Mouse (Mus musculus) macrophage (primary cell): ENCODE results near the gene Fermt1. TPM values are rescaled to one million over a fixed set of nuclear protein-coding genes. Genes with fewer than 3 reads are reported as not detected.

Experiments used
- H3K27ac ChIP-seq: fragments of 350-480 bp; formaldehyde crosslinking; 2 replicates; pipeline ENCODE4 v1.9.0; 2021
- H3K36me3 ChIP-seq: fragments of 350-480 bp; formaldehyde crosslinking; 2 replicates; pipeline ENCODE4 v1.9.0; 2021; ENCODE audit errors: inconsistent target
- H3K4me3 ChIP-seq: fragments of 350-480 bp; formaldehyde crosslinking; 2 replicates; pipeline ENCODE4 v1.9.0; 2021; ENCODE audit errors: inconsistent target
- H3K79me2 ChIP-seq: fragments of 350-480 bp; formaldehyde crosslinking; 2 replicates; pipeline ENCODE4 v1.9.0; 2021; ENCODE audit errors: inconsistent target
- WGBS: methylation state at CpG from one replicate; pipeline ENCODE4 v1.1.7; 2026; ENCODE audit warnings: inconsistent platforms; ENCODE audit not compliant: missing documents; 5-methylcytosine and 5-hydroxymethylcytosine counted together
- polyA plus RNA-seq: library from polyadenylated mRNA; stranded (reverse); fragments of 250-400 nt; gene quantifications from 3 replicates; pipeline ENCODE4 v1.2.4, GENCODE M21; 2018; ENCODE audit warnings: inconsistent platforms

Fermt1 gene
- polyA plus RNA-seq, 1 experiment from 2014 or later = not detected

- H3K27ac ChIP-seq = no peak overlapping the region
- no peak overlapping the region for H3K4me3 ChIP-seq
- H3K36me3 ChIP-seq = no peaks in the 10 kb centered on the region
- WGBS = 97% methylated on average over 4 of the region's 4 CpGs
- no peaks in the 10 kb centered on the region for H3K79me2 ChIP-seq
These were observed 11.0 kb downstream of the Fermt1 start for GRCm38 (mm10) chr2:132934711-132935110.

- H3K27ac ChIP-seq = no peak overlapping the region
- H3K79me2 ChIP-seq = no peaks in the 10 kb centered on the region
- H3K36me3 ChIP-seq = no peaks in the 10 kb centered on the region
- 67% methylated on average over 2 of the region's 2 CpGs for WGBS
- no peak overlapping the region for H3K4me3 ChIP-seq
These were observed 11.6 kb downstream of the Fermt1 start for GRCm38 (mm10) chr2:132934142-132934541.

DNA sequence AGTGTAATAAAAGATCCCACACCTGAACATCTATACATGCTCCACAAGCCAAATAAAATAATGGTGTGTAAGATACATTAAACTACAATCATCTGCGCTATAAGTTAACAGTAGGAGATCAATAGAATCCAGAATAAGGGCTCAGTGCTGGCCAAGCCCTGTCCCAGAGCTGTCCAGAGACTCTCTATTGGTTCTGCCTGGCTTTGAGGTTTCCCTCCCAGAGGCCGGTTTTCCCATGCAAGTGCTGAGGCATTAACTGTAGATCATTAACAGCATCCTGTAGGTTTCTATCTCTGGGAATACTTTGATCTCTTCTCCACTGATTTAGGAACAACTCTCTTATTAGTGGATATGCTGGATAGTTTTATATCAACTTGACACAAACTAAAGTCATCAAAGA is 16.7 kb downstream of the Fermt1 start:
- 88% methylated on average over 2 of the region's 2 CpGs for WGBS
- H3K36me3 ChIP-seq = no peaks in the 10 kb centered on the region
- H3K79me2 ChIP-seq = no peaks in the 10 kb centered on the region
- H3K27ac ChIP-seq = no peak overlapping the region
- no peak overlapping the region for H3K4me3 ChIP-seq

DNA sequence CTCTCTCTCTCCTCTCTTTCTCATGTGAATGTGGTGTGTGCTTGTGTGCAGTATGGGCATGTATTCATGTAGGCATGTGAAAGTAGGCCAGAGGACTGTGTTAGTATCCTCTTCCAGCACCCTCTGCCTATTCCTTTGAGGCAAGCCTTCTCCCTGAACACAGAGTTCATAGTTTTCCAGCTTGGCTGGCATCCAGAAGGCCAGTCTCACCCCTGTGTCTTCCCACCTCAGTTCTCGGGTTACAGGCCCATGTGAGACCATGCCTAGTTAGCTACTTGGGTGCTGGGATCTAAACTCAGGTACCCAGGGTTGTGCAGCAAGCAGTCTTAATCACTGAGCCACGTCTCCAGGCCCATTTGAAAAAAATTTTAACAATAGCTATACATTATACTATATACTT is 17.8 kb downstream of the Fermt1 start:
- H3K4me3 ChIP-seq = no peak overlapping the region
- H3K36me3 ChIP-seq = no peaks in the 10 kb centered on the region
- H3K79me2 ChIP-seq = no peaks in the 10 kb centered on the region
- H3K27ac ChIP-seq = no peak overlapping the region
- 56% methylated on average over 2 of the region's 2 CpGs for WGBS

GRCm38 (mm10) chr2:132927298-132927697 is 18.4 kb downstream of the Fermt1 start:
- H3K27ac ChIP-seq = no peak overlapping the region
- 83% methylated on average over 2 of the region's 2 CpGs for WGBS
- no peak overlapping the region for H3K4me3 ChIP-seq
- H3K36me3 ChIP-seq = no peaks in the 10 kb centered on the region
- H3K79me2 ChIP-seq = no peaks in the 10 kb centered on the region

GRCm38 (mm10) chr2:132923290-132924085 is 22.2 kb downstream of the Fermt1 start:
- no peak overlapping the region for H3K4me3 ChIP-seq
- no peak overlapping the region for H3K27ac ChIP-seq
- H3K79me2 ChIP-seq = no peaks in the 10 kb centered on the region
- 63% methylated on average over 8 of the region's 8 CpGs for WGBS
- H3K36me3 ChIP-seq = no peaks in the 10 kb centered on the region

GRCm38 (mm10) chr2:132922076-132922873 is 23.4 kb downstream of the Fermt1 start:
- H3K36me3 ChIP-seq = no peaks in the 10 kb centered on the region
- H3K27ac ChIP-seq = no peak overlapping the region
- WGBS = 85% methylated on average over 9 of the region's 9 CpGs
- no peaks in the 10 kb centered on the region for H3K79me2 ChIP-seq
- H3K4me3 ChIP-seq = no peak overlapping the region

- Histone ChIP-seq H3K27ac (no peak overlapping the region), H3K36me3 (no peaks in the 10 kb centered on the region)
- WGBS = 76% methylated on average over 1 of the region's 1 CpGs
These were observed 30.9 kb downstream of the Fermt1 start for GRCm38 (mm10) chr2:132914785-132915184.

GRCm38 (mm10) chr2:132906763-132907162 is 38.9 kb downstream of the Fermt1 start:
- 20% methylated on average over 8 of the region's 8 CpGs for WGBS
- H3K27ac ChIP-seq = no peak overlapping the region
- H3K4me3 ChIP-seq = no peak overlapping the region
- no peaks in the 10 kb centered on the region for H3K79me2 ChIP-seq
- no peaks in the 10 kb centered on the region for H3K36me3 ChIP-seq

More at GRCm38 (mm10) chr2:132914785-132915184, 30.9 kb downstream of the Fermt1 start:
- Histone ChIP-seq H3K4me3 (no peak overlapping the region), H3K79me2 (no peaks in the 10 kb centered on the region)

DNA sequence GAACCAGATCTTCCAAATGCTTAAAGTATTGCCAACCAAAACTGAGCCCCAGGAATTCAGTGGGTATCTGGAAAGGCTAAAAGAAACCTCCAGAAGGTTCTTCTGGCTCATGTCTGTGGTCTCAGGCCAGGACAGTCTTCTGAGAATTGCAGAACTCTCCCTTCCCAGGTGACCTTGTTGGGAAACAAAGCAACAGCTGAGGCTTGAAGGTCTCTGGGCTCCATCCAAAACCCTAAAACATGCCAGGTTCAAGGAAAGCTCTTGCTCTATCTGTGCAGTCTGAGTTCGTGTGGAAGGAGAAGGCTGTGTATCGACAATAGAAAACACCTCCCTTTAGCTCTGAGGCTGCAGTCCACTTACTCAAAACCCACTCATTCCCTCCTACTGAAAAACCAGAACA is 40.7 kb downstream of the Fermt1 start:
- Histone ChIP-seq H3K27ac (no peak overlapping the region), H3K79me2 (no peaks in the 10 kb centered on the region), H3K36me3 (no peaks in the 10 kb centered on the region), H3K4me3 (no peak overlapping the region)
- 80% methylated on average over 2 of the region's 2 CpGs for WGBS

DNA sequence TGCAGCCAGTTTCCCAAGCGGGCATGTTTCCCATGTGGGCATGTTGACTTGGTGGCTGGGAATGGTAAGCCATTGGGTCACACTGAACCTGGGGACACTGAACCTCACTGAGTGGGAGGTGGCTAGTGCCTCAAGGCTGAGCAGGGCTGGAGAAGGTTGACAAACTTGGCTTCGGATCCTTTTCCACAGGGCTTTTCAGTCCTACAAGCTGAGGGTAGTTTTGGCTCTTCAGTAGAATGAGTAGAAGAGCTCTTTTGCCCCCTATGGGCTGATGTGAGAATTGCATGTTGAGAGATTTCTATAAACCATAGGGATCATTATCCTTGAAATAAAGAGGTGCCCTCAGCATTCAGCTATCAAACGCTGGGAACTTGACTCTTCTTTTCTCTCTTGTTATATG is 42.2 kb downstream of the Fermt1 start:
- 50% methylated on average over 2 of the region's 3 CpGs for WGBS
- no peak overlapping the region for H3K27ac ChIP-seq
- H3K4me3 ChIP-seq = no peak overlapping the region
- H3K36me3 ChIP-seq = no peaks in the 10 kb centered on the region
- H3K79me2 ChIP-seq = no peaks in the 10 kb centered on the region

GRCm38 (mm10) chr2:132902056-132902455 is 43.6 kb downstream of the Fermt1 start:
- H3K36me3 ChIP-seq = no peaks in the 10 kb centered on the region
- no peak overlapping the region for H3K27ac ChIP-seq
- no peak overlapping the region for H3K4me3 ChIP-seq
- whole genome bisulfite sequencing = 74% methylated on average over 4 of the region's 4 CpGs
- no peaks in the 10 kb centered on the region for H3K79me2 ChIP-seq

- Histone ChIP-seq H3K27ac (no peak overlapping the region), H3K79me2 (no peaks in the 10 kb centered on the region), H3K4me3 (no peak overlapping the region), H3K36me3 (no peaks in the 10 kb centered on the region)
- 84% methylated on average over 4 of the region's 4 CpGs for WGBS
These were observed 44.1 kb downstream of the Fermt1 start for GRCm38 (mm10) chr2:132901636-132902035.

GRCm38 (mm10) chr2:132900596-132900995 is 45.1 kb downstream of the Fermt1 start:
- no peak overlapping the region for H3K4me3 ChIP-seq
- WGBS = 25% methylated on average over 1 of the region's 1 CpGs
- H3K27ac ChIP-seq = no peak overlapping the region
- H3K36me3 ChIP-seq = no peaks in the 10 kb centered on the region
- H3K79me2 ChIP-seq = no peaks in the 10 kb centered on the region

- 50% methylated on average over 1 of the region's 1 CpGs for WGBS
- Histone ChIP-seq H3K4me3 (no peak overlapping the region), H3K79me2 (no peaks in the 10 kb centered on the region), H3K27ac (no peak overlapping the region), H3K36me3 (no peaks in the 10 kb centered on the region)
These were observed 47.5 kb downstream of the Fermt1 start for GRCm38 (mm10) chr2:132898211-132898610.
